Mouse (Mus musculus): ENCODE measurements around the gene Ak1.

Gene Ak1

GRCm38 (mm10) chr2:32621517-32621859 lies at the start of gene Ak1:
Gene Ak1, plus strand, starts transcription at chr2:32621758.
- in situ Hi-C loops (cut with MseI, MboI): no loop called here

GRCm38 (mm10) chr2:32572196-32572595 lies 49.4 kb upstream of the Ak1 start:
- in situ Hi-C loops (cut with MseI, MboI): no loop called here

GRCm38 (mm10) chr2:32574497-32574896 lies 47.1 kb upstream of the Ak1 start, which contains the start of gene Pip5kl1:
Gene Pip5kl1, plus strand, starts transcription at chr2:32574797.
- in situ Hi-C loops (cut with MseI, MboI): no loop called here

- in situ Hi-C loops (cut with MseI, MboI): no loop called here
Measured at GRCm38 (mm10) chr2:32574901-32575585, 46.5 kb upstream of the Ak1 start.

- in situ Hi-C loops (cut with MseI, MboI): no loop called here
Measured at GRCm38 (mm10) chr2:32575586-32576160, 45.9 kb upstream of the Ak1 start, which contains the start of gene 9430097D07Rik. Gene 9430097D07Rik, minus strand, starts transcription at chr2:32575684.

- in situ Hi-C loops (cut with MseI, MboI): no loop called here
Measured at GRCm38 (mm10) chr2:32576532-32576931, 45.0 kb upstream of the Ak1 start.

GRCm38 (mm10) chr2:32578146-32579046 lies 43.2 kb upstream of the Ak1 start:
- in situ Hi-C loops (cut with MseI, MboI): no loop called here

GRCm38 (mm10) chr2:32581450-32582095 lies 40.0 kb upstream of the Ak1 start:
- in situ Hi-C loops (cut with MseI, MboI): no loop called here

- in situ Hi-C loops (cut with MseI, MboI): no loop called here
Measured at GRCm38 (mm10) chr2:32582830-32583799, 38.4 kb upstream of the Ak1 start.

GRCm38 (mm10) chr2:32585149-32585714 lies 36.3 kb upstream of the Ak1 start:
- in situ Hi-C loops (cut with MseI, MboI): no loop called here

- in situ Hi-C loops (cut with MseI, MboI): no loop called here
Measured at GRCm38 (mm10) chr2:32586871-32587351, 34.6 kb upstream of the Ak1 start, which contains the start of gene St6galnac4. Gene St6galnac4, plus strand, starts transcription at chr2:32587095.

- in situ Hi-C loops (cut with MseI, MboI): no loop called here
Measured at GRCm38 (mm10) chr2:32587731-32588321, 33.7 kb upstream of the Ak1 start.

GRCm38 (mm10) chr2:32589213-32589795 lies 32.3 kb upstream of the Ak1 start:
- in situ Hi-C loops (cut with MseI, MboI): no loop called here

- in situ Hi-C loops (cut with MseI, MboI): no loop called here
Measured at GRCm38 (mm10) chr2:32590224-32590623, 31.3 kb upstream of the Ak1 start.

GRCm38 (mm10) chr2:32591249-32591648 lies 30.3 kb upstream of the Ak1 start:
- in situ Hi-C loops (cut with MseI, MboI): no loop called here

GRCm38 (mm10) chr2:32596725-32597124 lies 24.8 kb upstream of the Ak1 start:
- in situ Hi-C loops (cut with MseI, MboI): no loop called here

GRCm38 (mm10) chr2:32597248-32597647 lies 24.3 kb upstream of the Ak1 start:
- in situ Hi-C loops (cut with MseI, MboI): no loop called here

- in situ Hi-C loops (cut with MseI, MboI): no loop called here
Measured at GRCm38 (mm10) chr2:32597699-32598098, 23.9 kb upstream of the Ak1 start.

GRCm38 (mm10) chr2:32598506-32598905 lies 23.1 kb upstream of the Ak1 start:
- in situ Hi-C loops (cut with MseI, MboI): no loop called here
